Mouse (Mus musculus): Measurements from ENCODE around the gene Uhrf1. TPM values are rescaled to one million over a fixed set of nuclear protein-coding genes. Genes with fewer than 3 reads are reported as not detected.
A peak's percentile ranks its signal among the peaks of the same experiment; 100 is the strongest.

The Uhrf1 gene
- polyA plus RNA-seq, 1 experiment = 29.2 TPM

- WGBS = 85% methylated on average over 1 of the region's 1 CpGs
Measured at GRCm38 (mm10) chr17:56293291-56293690, 9.8 kb upstream of the Uhrf1 start.

GRCm38 (mm10) chr17:56294241-56294640, 8.9 kb upstream of the Uhrf1 start:
- DNase-seq (ENCODE audit: low read depth, low spot score) = no peak
- WGBS = 94% methylated on average over 19 of the region's 19 CpGs

More at GRCm38 (mm10) chr17:56293291-56293690, 9.8 kb upstream of the Uhrf1 start:
- DNase-seq (ENCODE audit: low read depth, low spot score) = no peak

- WGBS = 58% methylated on average over 1 of the region's 1 CpGs
- no peak for DNase-seq (ENCODE audit: low read depth, low spot score)
Measured at GRCm38 (mm10) chr17:56296201-56296600, 6.9 kb upstream of the Uhrf1 start.

GRCm38 (mm10) chr17:56298238-56298637, 4.9 kb upstream of the Uhrf1 start:
- DNase-seq (ENCODE audit: low read depth, low spot score) = no peak
- WGBS = 92% methylated on average over 1 of the region's 1 CpGs

- 87% methylated on average over 9 of the region's 9 CpGs for WGBS
- no peak for DNase-seq (ENCODE audit: low read depth, low spot score)
Measured at GRCm38 (mm10) chr17:56300186-56300585, 2.9 kb upstream of the Uhrf1 start, which contains the start of gene Arrdc5. Gene Arrdc5, minus strand, starts transcription at chr17:56300286.

GRCm38 (mm10) chr17:56302363-56302996, 641 bp upstream of the Uhrf1 start:
- WGBS = 29% methylated on average over 13 of the region's 13 CpGs
- no peak for DNase-seq (ENCODE audit: low read depth, low spot score)

- under 1% methylated on average over 68 of the region's 68 CpGs for WGBS
- peak; percentile 85 for DNase-seq (ENCODE audit: low read depth, low spot score)
Measured at GRCm38 (mm10) chr17:56303847-56304586, 896 bp downstream of the Uhrf1 start.

- no peak for DNase-seq (ENCODE audit: low read depth, low spot score)
- 12% methylated on average over 11 of the region's 11 CpGs for WGBS
Measured at GRCm38 (mm10) chr17:56304718-56305117, 1.6 kb downstream of the Uhrf1 start.

- WGBS = 30% methylated on average over 9 of the region's 9 CpGs
- DNase-seq (ENCODE audit: low read depth, low spot score) = no peak
Measured at GRCm38 (mm10) chr17:56305156-56305555, 2.0 kb downstream of the Uhrf1 start.

- DNase-seq (ENCODE audit: low read depth, low spot score) = no peak
- 44% methylated on average over 8 of the region's 8 CpGs for WGBS
Measured at GRCm38 (mm10) chr17:56305826-56306225, 2.7 kb downstream of the Uhrf1 start.

- 49% methylated on average over 6 of the region's 6 CpGs for WGBS
- no peak for DNase-seq (ENCODE audit: low read depth, low spot score)
Measured at GRCm38 (mm10) chr17:56308088-56308487, 5.0 kb downstream of the Uhrf1 start.

GRCm38 (mm10) chr17:56309191-56309945, 6.2 kb downstream of the Uhrf1 start:
- 84% methylated on average over 15 of the region's 15 CpGs for WGBS
- no peak for DNase-seq (ENCODE audit: low read depth, low spot score)

GRCm38 (mm10) chr17:56324419-56324818, 21.3 kb downstream of the Uhrf1 start:
- no peak for DNase-seq (ENCODE audit: low read depth, low spot score)
- 64% methylated on average over 3 of the region's 3 CpGs for WGBS

GRCm38 (mm10) chr17:56325450-56326152, 22.5 kb downstream of the Uhrf1 start, which contains the start of gene Kdm4b:
Gene Kdm4b, plus strand, starts transcription at chr17:56326062.
- DNase-seq (ENCODE audit: low read depth, low spot score) = peak; percentile 96
- under 1% methylated on average over 57 of the region's 57 CpGs for WGBS

GRCm38 (mm10) chr17:56326153-56327147, 23.3 kb downstream of the Uhrf1 start:
- WGBS = 1% methylated on average over 67 of the region's 67 CpGs
- no peak for DNase-seq (ENCODE audit: low read depth, low spot score)

GRCm38 (mm10) chr17:56329267-56329666, 26.1 kb downstream of the Uhrf1 start:
- DNase-seq (ENCODE audit: low read depth, low spot score) = no peak

- 55% methylated on average over 3 of the region's 3 CpGs for WGBS
- DNase-seq (ENCODE audit: low read depth, low spot score) = no peak
Measured at GRCm38 (mm10) chr17:56330345-56330744, 27.2 kb downstream of the Uhrf1 start.

GRCm38 (mm10) chr17:56331256-56331655, 28.1 kb downstream of the Uhrf1 start:
- DNase-seq (ENCODE audit: low read depth, low spot score) = no peak

GRCm38 (mm10) chr17:56332987-56333386, 29.9 kb downstream of the Uhrf1 start:
- DNase-seq (ENCODE audit: low read depth, low spot score) = no peak
- WGBS = 63% methylated on average over 8 of the region's 8 CpGs
